Mouse (Mus musculus): Measurements from ENCODE around the gene Tcf15.

DNA sequence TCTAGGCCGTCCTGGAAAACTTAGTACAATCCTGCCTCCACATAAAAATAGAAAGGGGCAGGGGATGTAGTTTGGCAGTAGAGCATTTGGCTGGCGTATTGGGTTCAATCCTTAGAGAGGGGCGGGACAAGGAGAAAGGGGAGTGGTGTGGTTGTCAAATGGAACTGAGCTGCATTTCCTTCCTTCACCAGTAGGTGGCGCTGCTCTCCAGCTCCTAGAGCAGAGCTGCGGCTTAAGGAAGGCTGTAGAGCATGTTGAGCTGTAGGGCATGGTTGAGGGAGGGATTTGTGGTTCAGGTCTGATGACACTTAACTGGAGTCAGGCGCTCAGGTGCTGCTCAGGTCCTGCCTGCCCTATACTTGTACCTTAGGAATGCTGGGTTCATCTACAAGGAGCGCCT, 31.4 kb upstream of the Tcf15 start:
- no peak for TF ChIP-seq POLR2A (IDR thresholded peaks at IDR 0.05; ENCODE audit: low read depth, low read length)
- peak; percentile 90; the same call in 1 of the 2 replicates for TF ChIP-seq CTCF (IDR thresholded peaks at IDR 0.05; ENCODE audit: extremely low read depth, insufficient read depth, insufficient read length, insufficient replicate concordance)

Data from spleen, adult 2 months (tissue).